Mouse (Mus musculus) heart, postnatal 4 days (tissue): Measurements from ENCODE around the gene Gpsm2. TPM values are rescaled to one million over a fixed set of nuclear protein-coding genes. Genes with fewer than 3 reads are reported as not detected.
"Not testable (repeated sequence)": the region's sequence is repeated elsewhere in the genome, so short reads cannot be mapped to it uniquely, and the experiment has no call there.

ENCODE experiments used
- DNase-seq: peaks from one replicate; pipeline ENCODE4 v3.0.0; 2021
- total RNA-seq, 2 experiments: library from RNA; stranded (reverse); gene quantifications; 2 replicates each; pipeline ENCODE4 v1.2.3; 2021

Gene Gpsm2
- total RNA-seq, 2 experiments from 2014 or later = 24.0 to 24.7 TPM

GRCm38 (mm10) chr3:108726413-108726812, 4.3 kb upstream of the Gpsm2 start:
- DNase-seq = no peak

GRCm38 (mm10) chr3:108721076-108721991, 775 bp downstream of the Gpsm2 start:
- peak; percentile 63 for DNase-seq

GRCm38 (mm10) chr3:108719761-108720160, 2.3 kb downstream of the Gpsm2 start:
- no peak for DNase-seq

- DNase-seq = no peak
Measured at GRCm38 (mm10) chr3:108719357-108719756, 2.8 kb downstream of the Gpsm2 start.

GRCm38 (mm10) chr3:108717896-108718502, 4.1 kb downstream of the Gpsm2 start:
- DNase-seq = no peak

- no peak for DNase-seq
Measured at GRCm38 (mm10) chr3:108714837-108715236, 7.3 kb downstream of the Gpsm2 start.

- DNase-seq = no peak
Measured at GRCm38 (mm10) chr3:108713065-108713675, 8.9 kb downstream of the Gpsm2 start.

GRCm38 (mm10) chr3:108711296-108711695, 10.8 kb downstream of the Gpsm2 start:
- no peak for DNase-seq

- DNase-seq = no peak
Measured at GRCm38 (mm10) chr3:108702789-108703188, 19.3 kb downstream of the Gpsm2 start.

- no peak for DNase-seq
Measured at GRCm38 (mm10) chr3:108701256-108701655, 20.9 kb downstream of the Gpsm2 start.

GRCm38 (mm10) chr3:108699786-108700185, 22.3 kb downstream of the Gpsm2 start:
- DNase-seq = no peak

- DNase-seq = no peak
Measured at GRCm38 (mm10) chr3:108698662-108699061, 23.4 kb downstream of the Gpsm2 start.

GRCm38 (mm10) chr3:108694321-108694720, 27.8 kb downstream of the Gpsm2 start:
- no peak for DNase-seq

- DNase-seq = no peak
Measured at GRCm38 (mm10) chr3:108689979-108690378, 32.1 kb downstream of the Gpsm2 start.

GRCm38 (mm10) chr3:108689446-108689845, 32.7 kb downstream of the Gpsm2 start:
- no peak for DNase-seq

GRCm38 (mm10) chr3:108689015-108689441, 33.1 kb downstream of the Gpsm2 start:
- no peak for DNase-seq

- no peak for DNase-seq
Measured at GRCm38 (mm10) chr3:108685701-108686100, 36.4 kb downstream of the Gpsm2 start.

GRCm38 (mm10) chr3:108683597-108683996, 38.5 kb downstream of the Gpsm2 start:
- not testable (repeated sequence) for DNase-seq

GRCm38 (mm10) chr3:108681004-108681403, 41.1 kb downstream of the Gpsm2 start:
- no peak for DNase-seq

GRCm38 (mm10) chr3:108676616-108677015, 45.5 kb downstream of the Gpsm2 start:
- no peak for DNase-seq

GRCm38 (mm10) chr3:108660941-108661340, 61.2 kb downstream of the Gpsm2 start:
- no peak for DNase-seq

GRCm38 (mm10) chr3:108658612-108659011, 63.5 kb downstream of the Gpsm2 start:
- no peak for DNase-seq

GRCm38 (mm10) chr3:108655486-108655885, 66.6 kb downstream of the Gpsm2 start:
- DNase-seq = no peak
